Mouse (Mus musculus) heart, embryonic 12.5 days (tissue): Measurements from ENCODE around the gene Plp2. TPM values are rescaled to one million over a fixed set of nuclear protein-coding genes. Genes with fewer than 3 reads are reported as not detected.

Experiments
- ATAC-seq: fragments of 200-750 bp; cut with Nextera tagmentation; 2 replicates; pipeline ENCODE4 v1.8.0; 2017; ENCODE audit warnings: moderate TSS enrichment, moderate library complexity; ENCODE audit not compliant: insufficient number of reproducible peaks, low FRiP score
- H3K27ac ChIP-seq: fragments of 300-500 bp; sonication (generic); 2 replicates; pipeline ENCODE4 v1.5.1; 2016; ENCODE audit warnings: mild to moderate bottlenecking, moderate library complexity; ENCODE audit not compliant: poor library complexity, severe bottlenecking
- H3K27me3 ChIP-seq: fragments of 300-500 bp; sonication (generic); replicated peaks from 2 replicates; pipeline ENCODE4 v1.6.1; 2016; ENCODE audit warnings: mild to moderate bottlenecking, moderate library complexity
- H3K36me3 ChIP-seq: fragments of 300-500 bp; sonication (generic); 2 replicates; pipeline ENCODE4 v1.6.1; 2016; ENCODE audit warnings: mild to moderate bottlenecking, moderate library complexity
- H3K4me1 ChIP-seq: fragments of 300-500 bp; sonication (generic); replicated peaks from 2 replicates; pipeline ENCODE4 v1.6.1; 2016; ENCODE audit warnings: mild to moderate bottlenecking
- H3K4me2 ChIP-seq: fragments of 300-500 bp; sonication (generic); 2 replicates; pipeline ENCODE4 v1.6.1; 2016; ENCODE audit warnings: mild to moderate bottlenecking, moderate library complexity
- H3K4me3 ChIP-seq: fragments of 300-500 bp; sonication (generic); 2 replicates; pipeline ENCODE4 v1.5.1; 2016; ENCODE audit warnings: mild to moderate bottlenecking
- H3K9ac ChIP-seq: fragments of 300-500 bp; sonication (generic); 2 replicates; pipeline ENCODE4 v1.6.1; 2016; ENCODE audit warnings: mild to moderate bottlenecking, moderate library complexity
- H3K9me3 ChIP-seq: fragments of 300-500 bp; sonication (generic); replicated peaks from 2 replicates; pipeline ENCODE4 v1.6.1; 2016; ENCODE audit warnings: mild to moderate bottlenecking, moderate library complexity
- WGBS: fragments of 180-500 bp; shearing (Covaris S2); methylation state at CpG from one replicate; pipeline ENCODE4 v1.1.7; 2016; 5-methylcytosine and 5-hydroxymethylcytosine counted together
- polyA plus RNA-seq: library from polyadenylated mRNA; unstranded; fragments of >200 nt; fragmentation: Nextera tagmentation; extraction: Ambion mirVana; gene quantifications from 2 replicates; pipeline ENCODE4 v1.2.1, GENCODE M21; 2016

Plp2 gene
- polyA plus RNA-seq, 1 experiment from 2014 or later, result 147 TPM

DNA sequence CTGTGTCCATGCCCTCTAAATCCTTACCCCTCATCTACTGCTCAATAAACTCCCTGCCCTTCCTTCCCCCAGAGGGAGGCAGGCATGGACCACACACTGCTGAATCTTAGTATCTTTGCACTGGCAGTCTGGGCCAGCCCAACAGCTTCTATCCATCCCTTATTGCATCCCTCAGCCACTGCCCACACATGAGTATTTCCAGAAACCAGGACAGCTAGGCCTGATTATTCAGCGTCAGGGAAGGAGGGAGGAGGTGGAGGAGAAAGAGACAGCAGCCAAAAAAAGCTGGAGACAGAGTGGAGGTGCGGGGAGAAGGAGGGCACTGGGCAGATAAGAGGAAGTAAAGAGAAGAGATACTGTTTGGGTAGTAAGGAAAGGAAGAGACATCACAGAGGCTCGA is 36.1 kb downstream of the Plp2 start:
- H3K9ac ChIP-seq, result no peak overlapping the region
- no peak overlapping the region for H3K4me3 ChIP-seq
- no peak for ATAC-seq
- peaks cover 15% of the 10 kb centered on the region; the same call in 1 of the 2 replicates for H3K27me3 ChIP-seq
- H3K9me3 ChIP-seq, result peaks cover 5% of the 10 kb centered on the region; the same call in 1 of the 2 replicates
- no peak overlapping the region for H3K4me2 ChIP-seq
- H3K27ac ChIP-seq, result no peak overlapping the region
- no peaks in the 10 kb centered on the region for H3K4me1 ChIP-seq
- WGBS, result 30% methylated on average over 3 of the region's 3 CpGs
- H3K36me3 ChIP-seq, result no peaks in the 10 kb centered on the region

DNA sequence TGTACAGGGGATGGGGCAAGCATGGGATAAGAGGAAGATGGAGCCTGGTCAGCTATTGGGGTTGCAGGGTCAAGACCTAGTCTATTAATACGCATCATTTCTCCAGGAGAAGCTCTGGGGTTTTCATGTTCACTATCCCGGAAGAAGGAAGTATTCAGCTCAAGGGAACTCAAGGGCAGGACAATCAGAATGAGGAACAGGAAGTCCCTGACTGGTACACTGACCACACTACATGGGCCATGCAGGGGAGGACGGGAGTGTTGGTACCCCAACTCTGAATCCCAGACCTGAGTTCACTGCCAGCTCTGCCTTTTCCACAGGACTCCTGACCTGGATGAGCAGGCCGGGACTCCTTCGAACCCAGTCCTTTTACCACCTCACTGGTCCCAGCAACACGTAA is 38.6 kb downstream of the Plp2 start:
- no peak for ATAC-seq

More for the DNA sequence above, 38.6 kb downstream of the Plp2 start:
- H3K4me2 ChIP-seq, result no peak overlapping the region
- H3K9me3 ChIP-seq, result peaks cover 5% of the 10 kb centered on the region; the same call in 1 of the 2 replicates
- 80% methylated on average over 6 of the region's 6 CpGs for WGBS
- no peaks in the 10 kb centered on the region for H3K27me3 ChIP-seq
- H3K36me3 ChIP-seq, result no peaks in the 10 kb centered on the region
- H3K27ac ChIP-seq, result no peak overlapping the region
- H3K4me3 ChIP-seq, result no peak overlapping the region
- no peaks in the 10 kb centered on the region for H3K4me1 ChIP-seq
- H3K9ac ChIP-seq, result no peak overlapping the region

Other genes with a start within 250 kb of the Plp2 start
- gene Foxp3, start 97.7 kb downstream of the Plp2 start, polyA plus RNA-seq, result 0.10 TPM in 1 of 2 replicates, not detected in the other
- gene Ppp1r3f, start 97.1 kb downstream of the Plp2 start, polyA plus RNA-seq, result 2.9 and 3.2 TPM in 2 replicates
- 19.4 and 20.2 TPM in 2 replicates for gene Ccdc22, start 65.9 kb downstream of the Plp2 start, polyA plus RNA-seq
- not detected in 2 replicates for gene Cacna1f, start 64.3 kb downstream of the Plp2 start, polyA plus RNA-seq
- 0.63 and 0.94 TPM in 2 replicates for gene Syp, start 32.9 kb downstream of the Plp2 start, polyA plus RNA-seq
- 6.6 and 6.8 TPM in 2 replicates for gene Prickle3, start 14.1 kb downstream of the Plp2 start, polyA plus RNA-seq
- gene Magix, start 9.9 kb upstream of the Plp2 start, polyA plus RNA-seq, result 0.18 TPM in 2 replicates
- gene Gpkow, start 25.7 kb upstream of the Plp2 start, polyA plus RNA-seq, result 35.5 and 36.4 TPM in 2 replicates
- 21.6 and 22.4 TPM in 2 replicates for gene Wdr45, start 42.9 kb upstream of the Plp2 start, polyA plus RNA-seq
- not detected in 2 replicates for gene Gm45208, start 50.9 kb upstream of the Plp2 start, polyA plus RNA-seq
- 43.5 and 44.3 TPM in 2 replicates for gene Praf2, start 57.0 kb upstream of the Plp2 start, polyA plus RNA-seq
- gene Ccdc120, start 79.5 kb upstream of the Plp2 start, polyA plus RNA-seq, result 6.6 and 8.2 TPM in 2 replicates
- gene Tfe3, start 91.2 kb upstream of the Plp2 start, polyA plus RNA-seq, result 22.3 TPM in 2 replicates
- 32.0 and 32.2 TPM in 2 replicates for gene Gripap1, start 118.4 kb upstream of the Plp2 start, polyA plus RNA-seq
- 1.4 and 1.9 TPM in 2 replicates for gene Kcnd1, start 150.9 kb upstream of the Plp2 start, polyA plus RNA-seq
- gene Otud5, start 170.0 kb upstream of the Plp2 start, polyA plus RNA-seq, result 41.1 and 41.2 TPM in 2 replicates
- 6.4 and 6.8 TPM in 2 replicates for gene Pim2, start 206.9 kb upstream of the Plp2 start, polyA plus RNA-seq
- 25.9 and 26.8 TPM in 2 replicates for gene Slc35a2, start 212.6 kb upstream of the Plp2 start, polyA plus RNA-seq
- 83.8 and 91.4 TPM in 2 replicates for gene Pqbp1, start 227.9 kb upstream of the Plp2 start, polyA plus RNA-seq
- gene Timm17b, start 228.0 kb upstream of the Plp2 start, polyA plus RNA-seq, result 117 and 130 TPM in 2 replicates
- gene Gm10491, start 236.4 kb upstream of the Plp2 start, polyA plus RNA-seq, result not detected in 2 replicates
- gene Gm10490, start 238.2 kb upstream of the Plp2 start, polyA plus RNA-seq, result not detected in 2 replicates
- gene Pcsk1n, start 248.4 kb upstream of the Plp2 start, polyA plus RNA-seq, result 0.39 and 0.40 TPM in 2 replicates